Mouse (Mus musculus) hindbrain, embryonic 12.5 days (tissue): Measurements from ENCODE around the gene Dclk2. TPM values are rescaled to one million over a fixed set of nuclear protein-coding genes. Genes with fewer than 3 reads are reported as not detected.

Experiments
- ATAC-seq: fragments of 200-750 bp; cut with Nextera tagmentation; 2 replicates; pipeline ENCODE4 v1.8.0; 2017; ENCODE audit warnings: moderate TSS enrichment; ENCODE audit not compliant: low FRiP score
- H3K27ac ChIP-seq: fragments of 300-500 bp; sonication (generic); 2 replicates; pipeline ENCODE4 v1.5.1; 2016; ENCODE audit warnings: mild to moderate bottlenecking
- H3K27me3 ChIP-seq: fragments of 300-500 bp; sonication (generic); 2 replicates; pipeline ENCODE4 v1.6.1; 2016; ENCODE audit warnings: mild to moderate bottlenecking
- H3K36me3 ChIP-seq: fragments of 300-500 bp; sonication (generic); 2 replicates; pipeline ENCODE4 v1.6.1; 2016; ENCODE audit warnings: mild to moderate bottlenecking
- H3K4me1 ChIP-seq: fragments of 300-500 bp; sonication (generic); 2 replicates; pipeline ENCODE4 v1.6.1; 2016
- H3K4me2 ChIP-seq: fragments of 300-500 bp; sonication (generic); replicated peaks from 2 replicates; pipeline ENCODE4 v1.6.1; 2016; ENCODE audit warnings: mild to moderate bottlenecking
- H3K4me3 ChIP-seq: fragments of 300-500 bp; sonication (generic); 2 replicates; pipeline ENCODE4 v1.5.1; 2016; ENCODE audit warnings: mild to moderate bottlenecking
- H3K9ac ChIP-seq: fragments of 300-500 bp; sonication (generic); 2 replicates; pipeline ENCODE4 v1.6.1; 2016; ENCODE audit warnings: mild to moderate bottlenecking, moderate library complexity
- H3K9me3 ChIP-seq: fragments of 300-500 bp; sonication (generic); replicated peaks from 2 replicates; pipeline ENCODE4 v1.6.1; 2016; ENCODE audit warnings: mild to moderate bottlenecking
- WGBS: fragments of 180-500 bp; shearing (Covaris S2); methylation state at CpG from one replicate; pipeline ENCODE4 v1.1.7; 2016; 5-methylcytosine and 5-hydroxymethylcytosine counted together
- polyA plus RNA-seq: library from polyadenylated mRNA; unstranded; fragments of >200 nt; fragmentation: Nextera tagmentation; extraction: Ambion mirVana; gene quantifications from 2 replicates; pipeline ENCODE4 v1.2.1, GENCODE M21; 2016

The Dclk2 gene
- polyA plus RNA-seq, 1 experiment from 2014 or later, result 74.8 TPM

DNA sequence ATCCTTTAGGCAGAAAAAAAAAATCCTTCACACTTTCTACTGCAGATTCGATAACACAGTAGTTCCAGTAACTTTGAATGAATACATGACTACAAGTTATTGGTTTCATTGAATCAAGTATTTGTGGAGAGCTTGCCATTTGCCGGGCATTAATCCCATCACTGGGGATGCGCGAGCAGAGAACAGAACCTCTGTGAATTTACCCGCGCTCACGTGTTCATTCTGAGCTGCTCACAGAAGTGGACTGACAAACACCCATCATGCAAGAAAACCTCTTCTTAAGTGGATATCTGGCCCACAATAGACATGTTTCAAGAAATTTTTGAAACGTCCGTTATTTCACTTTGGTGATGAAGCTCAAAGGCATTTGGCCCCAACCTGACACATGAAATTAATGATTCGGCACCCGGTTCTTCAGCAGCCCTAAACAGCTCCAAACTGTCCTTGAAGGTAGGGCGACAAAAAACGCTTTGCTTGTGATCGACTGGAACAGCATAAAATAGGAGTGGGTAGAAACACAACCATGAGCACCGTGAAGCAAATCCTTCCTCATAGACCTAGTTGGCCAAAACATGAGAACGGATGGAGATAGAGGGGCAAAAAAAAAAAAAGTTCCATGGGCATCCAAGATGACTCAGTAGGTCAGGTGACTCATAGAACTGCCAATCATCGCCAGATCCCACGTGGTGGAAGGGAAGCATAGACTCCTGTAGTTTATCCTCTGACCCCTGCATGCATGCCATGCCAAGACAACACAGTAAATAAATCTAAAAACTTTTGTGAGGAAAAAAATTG is 726 bp upstream of the Dclk2 start:
- no peak overlapping the region for H3K4me3 ChIP-seq
- H3K4me1 ChIP-seq, result peaks cover 29% of the 10 kb centered on the region
- no peak overlapping the region; the same call in 1 of the 2 replicates for H3K9ac ChIP-seq
- 70% methylated on average over 18 of the region's 18 CpGs for WGBS
- H3K36me3 ChIP-seq, result peaks cover 12% of the 10 kb centered on the region; the same call in 1 of the 2 replicates
- peak overlapping the region; percentile 73 for H3K4me2 ChIP-seq
- H3K9me3 ChIP-seq, result no peaks in the 10 kb centered on the region
- H3K27me3 ChIP-seq, result no peaks in the 10 kb centered on the region
- ATAC-seq, result no peak
- H3K27ac ChIP-seq, result peak overlapping the region; percentile 95

GRCm38 (mm10) chr3:86919641-86920342 is 860 bp downstream of the Dclk2 start:
- peak; percentile 65 for ATAC-seq

DNA sequence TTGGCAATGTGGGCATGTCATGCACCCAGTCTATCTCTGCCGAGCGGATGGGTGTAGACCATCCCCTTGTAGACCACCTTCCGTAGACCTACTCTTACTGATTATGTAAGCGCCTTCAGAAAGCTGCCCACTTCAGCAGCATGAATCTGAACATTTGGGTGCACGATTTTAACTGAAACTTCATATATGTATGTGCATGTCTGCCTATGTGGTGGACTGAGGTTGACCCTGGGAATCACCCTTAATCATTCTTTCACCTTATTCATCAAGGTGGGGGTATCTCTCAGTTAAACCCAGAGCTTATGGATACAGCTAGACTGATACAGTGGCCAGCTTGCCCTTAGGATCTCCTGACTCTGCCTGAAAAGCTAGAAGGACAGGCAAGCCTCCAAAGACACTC is 3.6 kb downstream of the Dclk2 start:
- H3K4me3 ChIP-seq, result no peak overlapping the region; the same call in 1 of the 2 replicates
- no peak overlapping the region for H3K9ac ChIP-seq
- peak overlapping the region; percentile 73 for H3K4me2 ChIP-seq
- H3K9me3 ChIP-seq, result no peaks in the 10 kb centered on the region
- peaks cover 12% of the 10 kb centered on the region; the same call in 1 of the 2 replicates for H3K36me3 ChIP-seq
- 98% methylated on average over 5 of the region's 5 CpGs for WGBS
- H3K27ac ChIP-seq, result no peak overlapping the region
- H3K27me3 ChIP-seq, result no peaks in the 10 kb centered on the region
- ATAC-seq, result no peak
- H3K4me1 ChIP-seq, result peaks cover 32% of the 10 kb centered on the region

More at GRCm38 (mm10) chr3:86919641-86920342, 860 bp downstream of the Dclk2 start:
- no peaks in the 10 kb centered on the region for H3K9me3 ChIP-seq
- H3K36me3 ChIP-seq, result peaks cover 12% of the 10 kb centered on the region; the same call in 1 of the 2 replicates
- H3K27ac ChIP-seq, result peak overlapping the region; percentile 95
- H3K9ac ChIP-seq, result peak overlapping the region; percentile 92
- H3K4me1 ChIP-seq, result peaks cover 32% of the 10 kb centered on the region
- H3K4me3 ChIP-seq, result peak overlapping the region; percentile 90
- WGBS, result under 1% methylated on average over 61 of the region's 61 CpGs
- peak overlapping the region; percentile 73 for H3K4me2 ChIP-seq
- no peaks in the 10 kb centered on the region for H3K27me3 ChIP-seq

GRCm38 (mm10) chr3:86916626-86917025 is 4.0 kb downstream of the Dclk2 start:
- WGBS, result 95% methylated on average over 4 of the region's 4 CpGs
- peak overlapping the region; percentile 73 for H3K4me2 ChIP-seq
- no peak overlapping the region; the same call in 1 of the 2 replicates for H3K4me3 ChIP-seq
- H3K36me3 ChIP-seq, result peaks cover 12% of the 10 kb centered on the region; the same call in 1 of the 2 replicates
- no peak overlapping the region for H3K9ac ChIP-seq
- H3K9me3 ChIP-seq, result no peaks in the 10 kb centered on the region
- H3K27me3 ChIP-seq, result no peaks in the 10 kb centered on the region
- ATAC-seq, result no peak
- H3K4me1 ChIP-seq, result peaks cover 32% of the 10 kb centered on the region
- no peak overlapping the region for H3K27ac ChIP-seq

DNA sequence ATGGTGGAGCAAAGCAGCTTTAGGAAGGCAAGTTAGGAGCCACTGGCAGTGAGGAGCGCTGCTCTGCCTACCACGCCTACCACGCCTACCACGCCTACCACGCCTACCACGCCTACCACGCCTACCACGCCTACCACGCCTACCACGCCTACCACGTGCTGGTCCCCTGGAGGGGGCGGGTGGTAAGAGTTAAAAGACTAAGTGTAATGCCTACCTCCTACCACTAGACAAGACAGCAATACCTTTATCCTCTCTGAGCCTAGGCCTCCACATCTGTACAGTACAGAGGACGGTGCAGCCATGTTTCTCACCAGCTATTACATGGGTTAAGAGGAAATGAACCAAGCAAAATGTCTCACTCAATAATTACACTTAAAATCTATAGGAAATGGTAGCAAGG is 5.4 kb downstream of the Dclk2 start:
- no peak for ATAC-seq
- H3K4me2 ChIP-seq, result no peak overlapping the region
- no peaks in the 10 kb centered on the region for H3K9me3 ChIP-seq
- no peak overlapping the region for H3K27ac ChIP-seq
- H3K4me1 ChIP-seq, result peaks cover 32% of the 10 kb centered on the region
- H3K27me3 ChIP-seq, result no peaks in the 10 kb centered on the region
- WGBS, result 57% methylated on average over 13 of the region's 13 CpGs
- H3K4me3 ChIP-seq, result no peak overlapping the region
- peaks cover 12% of the 10 kb centered on the region; the same call in 1 of the 2 replicates for H3K36me3 ChIP-seq
- no peak overlapping the region for H3K9ac ChIP-seq

DNA sequence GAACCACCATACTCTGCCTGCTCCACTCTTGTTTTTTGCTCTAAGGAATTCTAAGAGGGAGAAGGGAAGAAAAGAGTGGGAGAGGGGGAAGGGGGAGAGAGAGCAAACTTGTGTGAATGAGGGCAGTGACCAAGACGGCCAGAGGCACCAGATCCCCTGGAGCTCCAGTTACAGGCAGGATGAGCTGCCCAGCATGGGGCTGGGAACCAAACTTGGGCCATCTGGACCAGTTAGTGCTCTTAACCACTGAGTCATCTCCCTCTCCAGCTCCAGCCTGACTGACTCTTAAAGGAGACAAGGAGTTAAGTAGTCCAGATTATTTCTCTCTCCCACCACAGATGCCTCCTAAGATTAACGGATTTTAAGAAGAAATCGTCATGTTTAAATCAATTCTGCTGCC is 6.3 kb downstream of the Dclk2 start:
- Histone ChIP-seq H3K4me1 (peaks cover 32% of the 10 kb centered on the region), H3K27me3 (no peaks in the 10 kb centered on the region), H3K36me3 (peaks cover 12% of the 10 kb centered on the region; the same call in 1 of the 2 replicates), H3K27ac (no peak overlapping the region), H3K4me2 (no peak overlapping the region), H3K9me3 (no peaks in the 10 kb centered on the region), H3K9ac (no peak overlapping the region), H3K4me3 (no peak overlapping the region)
- no peak for ATAC-seq
- 68% methylated on average over 3 of the region's 3 CpGs for WGBS

- Histone ChIP-seq H3K4me1 (peaks cover 3% of the 10 kb centered on the region; the same call in 1 of the 2 replicates), H3K27ac (no peak overlapping the region), H3K9me3 (peaks cover 4% of the 10 kb centered on the region), H3K4me2 (no peak overlapping the region), H3K27me3 (no peaks in the 10 kb centered on the region), H3K9ac (no peak overlapping the region), H3K4me3 (no peak overlapping the region), H3K36me3 (peaks cover 27% of the 10 kb centered on the region)
- ATAC-seq, result no peak
- WGBS, result 96% methylated on average over 5 of the region's 5 CpGs
These were observed 22.3 kb downstream of the Dclk2 start for GRCm38 (mm10) chr3:86898366-86898765.

DNA sequence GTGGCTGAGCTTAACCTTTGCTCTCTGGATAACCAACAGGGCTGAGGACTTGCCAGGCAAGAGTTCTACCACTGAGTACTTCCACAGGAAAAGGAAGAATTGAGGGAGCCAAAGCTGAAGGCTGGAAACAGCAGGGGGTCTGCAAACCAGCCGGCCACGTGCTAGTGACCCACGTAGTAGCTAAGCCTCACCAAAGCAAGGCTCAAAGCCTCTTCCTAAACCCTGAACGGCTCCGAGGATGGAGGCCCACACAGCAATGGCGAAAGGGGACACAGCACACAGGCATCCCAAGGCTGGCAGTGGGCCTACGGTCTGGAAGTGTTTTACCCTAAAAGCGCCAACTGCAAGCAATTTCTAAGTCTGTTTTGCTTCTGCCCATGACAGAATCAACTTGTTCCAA is 23.1 kb downstream of the Dclk2 start:
- 57% methylated on average over 8 of the region's 8 CpGs for WGBS

DNA sequence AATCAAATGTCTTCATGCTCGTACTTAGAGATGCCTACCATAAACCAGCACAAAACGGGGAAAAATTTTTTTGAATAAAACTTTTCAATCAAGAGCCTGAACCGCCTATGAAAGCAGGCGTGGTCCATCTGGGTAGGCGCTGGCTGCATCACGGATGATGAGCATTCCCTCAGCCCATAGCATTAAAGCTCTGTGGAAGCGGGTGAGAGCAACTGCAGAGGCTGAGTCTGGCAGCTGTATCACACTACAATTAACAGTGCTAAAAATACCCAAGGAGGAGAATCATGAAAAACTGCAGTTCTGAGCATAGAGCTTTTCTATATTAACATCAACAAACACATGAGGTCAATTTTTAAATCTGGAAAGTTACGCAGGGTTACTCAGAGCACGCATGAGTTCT is 23.6 kb downstream of the Dclk2 start:
- Histone ChIP-seq H3K4me1 (peaks cover 3% of the 10 kb centered on the region; the same call in 1 of the 2 replicates), H3K36me3 (peaks cover 18% of the 10 kb centered on the region), H3K9ac (no peak overlapping the region), H3K4me2 (no peak overlapping the region), H3K9me3 (peaks cover 4% of the 10 kb centered on the region), H3K27ac (no peak overlapping the region), H3K27me3 (no peaks in the 10 kb centered on the region), H3K4me3 (no peak overlapping the region)
- 87% methylated on average over 9 of the region's 9 CpGs for WGBS
- ATAC-seq, result no peak

More for the DNA sequence above, 23.1 kb downstream of the Dclk2 start:
- Histone ChIP-seq H3K36me3 (peaks cover 21% of the 10 kb centered on the region), H3K27me3 (no peaks in the 10 kb centered on the region), H3K27ac (no peak overlapping the region), H3K4me2 (no peak overlapping the region), H3K9ac (no peak overlapping the region), H3K9me3 (peaks cover 4% of the 10 kb centered on the region), H3K4me1 (peaks cover 3% of the 10 kb centered on the region; the same call in 1 of the 2 replicates), H3K4me3 (no peak overlapping the region)
- ATAC-seq, result no peak

- no peak overlapping the region for H3K27ac ChIP-seq
- H3K4me2 ChIP-seq, result no peak overlapping the region
- peaks cover 3% of the 10 kb centered on the region; the same call in 1 of the 2 replicates for H3K4me1 ChIP-seq
- H3K9ac ChIP-seq, result no peak overlapping the region
- peaks cover 7% of the 10 kb centered on the region; the same call in 1 of the 2 replicates for H3K36me3 ChIP-seq
- H3K27me3 ChIP-seq, result no peaks in the 10 kb centered on the region
- no peaks in the 10 kb centered on the region for H3K9me3 ChIP-seq
- WGBS, result 93% methylated on average over 2 of the region's 2 CpGs
- H3K4me3 ChIP-seq, result no peak overlapping the region
- ATAC-seq, result no peak
These were observed 26.2 kb downstream of the Dclk2 start for GRCm38 (mm10) chr3:86894491-86894890.

- H3K9me3 ChIP-seq, result no peaks in the 10 kb centered on the region
- H3K36me3 ChIP-seq, result no peaks in the 10 kb centered on the region
- H3K4me3 ChIP-seq, result no peak overlapping the region
- H3K27ac ChIP-seq, result no peak overlapping the region
- no peaks in the 10 kb centered on the region; the same call in 1 of the 2 replicates for H3K4me1 ChIP-seq
- no peak for ATAC-seq
- no peak overlapping the region for H3K4me2 ChIP-seq
- H3K9ac ChIP-seq, result no peak overlapping the region
- no peaks in the 10 kb centered on the region for H3K27me3 ChIP-seq
These were observed 33.1 kb downstream of the Dclk2 start for GRCm38 (mm10) chr3:86887512-86887911.

GRCm38 (mm10) chr3:86885180-86885579 is 35.5 kb downstream of the Dclk2 start:
- H3K9ac ChIP-seq, result no peak overlapping the region
- no peaks in the 10 kb centered on the region for H3K9me3 ChIP-seq
- H3K4me2 ChIP-seq, result no peak overlapping the region
- H3K4me1 ChIP-seq, result peaks cover 4% of the 10 kb centered on the region; the same call in 1 of the 2 replicates
- H3K36me3 ChIP-seq, result 0 out of 2 replicates have a peak, but pooled peaks cover 4% of the 10 kb centered on the region
- H3K27me3 ChIP-seq, result no peaks in the 10 kb centered on the region
- no peak overlapping the region for H3K27ac ChIP-seq
- no peak for ATAC-seq
- H3K4me3 ChIP-seq, result no peak overlapping the region
- WGBS, result 96% methylated on average over 5 of the region's 5 CpGs
